Mouse (Mus musculus) C2C12 (cell line): Measurements from ENCODE around the gene Pde6h.

Source experiments
- CEBPB ChIP-seq: IDR thresholded peaks from one replicate; pipeline ENCODE4 v1.6.1; 2011; ENCODE audit warnings: low read depth, mild to moderate bottlenecking, control low read depth, moderate library complexity
- CTCF ChIP-seq: IDR thresholded peaks from one replicate; pipeline ENCODE4 v1.5.1; 2011; ENCODE audit not compliant: control insufficient read depth, insufficient read depth, insufficient read length
- FOSL1 ChIP-seq: IDR thresholded peaks from one replicate; pipeline ENCODE4 v1.8.0; 2011; ENCODE audit warnings: mild to moderate bottlenecking, low read length; ENCODE audit not compliant: poor library complexity, insufficient read depth, severe bottlenecking
- MAX ChIP-seq: IDR thresholded peaks from one replicate; pipeline ENCODE4 v1.6.1; 2011; ENCODE audit warnings: mild to moderate bottlenecking, control low read depth
- MYOD1 ChIP-seq: IDR thresholded peaks from one replicate; pipeline ENCODE4 v1.6.1; 2011; ENCODE audit warnings: low read depth; ENCODE audit not compliant: control insufficient read depth, insufficient read length
- MYOG ChIP-seq: IDR thresholded peaks from one replicate; pipeline ENCODE4 v1.6.1; 2011; ENCODE audit not compliant: control insufficient read depth, insufficient read length; ENCODE audit errors: extremely low read depth
- USF1 ChIP-seq: IDR thresholded peaks from one replicate; pipeline ENCODE4 v1.6.1; 2011; ENCODE audit warnings: low read depth, mild to moderate bottlenecking, control low read depth, moderate library complexity

- TF ChIP-seq CTCF (no peak), USF1 (no peak), FOSL1 (no peak), MAX (no peak), MYOG (no peak), MYOD1 (no peak), CEBPB (no peak)
Measured at GRCm38 (mm10) chr6:136892002-136892401, 31.6 kb upstream of the Pde6h start.
